Mouse (Mus musculus) heart, adult 10 weeks (tissue): Measurements from ENCODE around the gene Tmem86b. TPM values are rescaled to one million over a fixed set of nuclear protein-coding genes. Genes with fewer than 3 reads are reported as not detected.

ENCODE experiments used
- polyA plus RNA-seq: library from polyadenylated mRNA; stranded (reverse); fragments of 350-450 nt; fragmentation: Illumina TruSeq; extraction: RNeasy Lipid Tissue Mini Kit (QIAGEN cat#74804); gene quantifications from one replicate; pipeline ENCODE4 v1.2.3, GENCODE M21; 2014; ENCODE audit warnings: low read depth, low replicate concordance

The Tmem86b gene
- polyA plus RNA-seq, result 7.5 TPM

DNA sequence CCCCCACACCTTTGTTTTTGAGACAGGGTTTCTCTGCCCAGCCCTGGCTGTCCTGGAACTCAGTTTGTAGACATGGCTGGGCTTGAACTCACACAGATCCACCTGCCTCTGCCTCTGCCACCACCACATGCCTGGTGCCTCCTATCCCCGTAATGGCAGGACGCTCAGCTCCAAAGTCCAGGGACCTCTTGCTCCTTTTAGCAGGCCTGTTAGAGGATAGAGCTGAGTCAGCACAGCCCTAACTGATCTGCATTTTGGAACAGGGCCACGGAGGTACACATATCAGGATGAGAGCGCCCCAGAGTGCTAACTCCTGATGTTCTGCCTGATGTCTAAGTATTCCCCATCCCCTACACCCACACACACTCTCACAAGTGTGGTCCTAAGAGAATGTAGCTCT, at the start of gene Tmem86b:
Gene Tmem86b (minus strand): TSS at position 392 of the 400 bp plus-strand sequence.

GRCm38 (mm10) chr7:4658912-4659551, 27.8 kb upstream of the Tmem86b start, which contains the start of gene Ppp6r1:
Gene Ppp6r1 (minus strand): TSS chr7:4659019.

GRCm38 (mm10) chr7:4603873-4604272, 27.3 kb downstream of the Tmem86b start, which contains the start of gene Ptprh:
Gene Ptprh (minus strand): TSS chr7:4604041.

Other genes with a start within 250 kb of the Tmem86b start
- not detected for gene Gp6, start 233.7 kb downstream of the Tmem86b start, polyA plus RNA-seq
- gene Rdh13, start 185.8 kb downstream of the Tmem86b start, polyA plus RNA-seq, result 36.9 TPM
- 4.1 TPM for gene Eps8l1, start 170.7 kb downstream of the Tmem86b start, polyA plus RNA-seq
- gene Ppp1r12c, start 129.7 kb downstream of the Tmem86b start, polyA plus RNA-seq, result 103 TPM
- gene Tnnt1, start 115.0 kb downstream of the Tmem86b start, polyA plus RNA-seq, result 33.8 TPM
- gene Tnni3, start 107.2 kb downstream of the Tmem86b start, polyA plus RNA-seq, result 10,656 TPM
- gene Dnaaf3, start 99.0 kb downstream of the Tmem86b start, polyA plus RNA-seq, result 7.5 TPM
- 0.97 TPM for gene Syt5, start 83.9 kb downstream of the Tmem86b start, polyA plus RNA-seq
- gene Ptprh, start 27.4 kb downstream of the Tmem86b start, polyA plus RNA-seq, result not detected
- 64.9 TPM for gene Ppp6r1, start 27.6 kb upstream of the Tmem86b start, polyA plus RNA-seq
- gene Hspbp1, start 53.6 kb upstream of the Tmem86b start, polyA plus RNA-seq, result 37.1 TPM
- gene Brsk1, start 59.2 kb upstream of the Tmem86b start, polyA plus RNA-seq, result 2.1 TPM
- gene Tmem150b, start 93.8 kb upstream of the Tmem86b start, polyA plus RNA-seq, result not detected
- 22.8 TPM for gene Kmt5c, start 108.7 kb upstream of the Tmem86b start, polyA plus RNA-seq
- gene Cox6b2, start 121.7 kb upstream of the Tmem86b start, polyA plus RNA-seq, result 10.7 TPM
- not detected for gene Fam71e2, start 139.9 kb upstream of the Tmem86b start, polyA plus RNA-seq
- not detected for gene Il11, start 151.4 kb upstream of the Tmem86b start, polyA plus RNA-seq
- not detected for gene Tmem190, start 151.5 kb upstream of the Tmem86b start, polyA plus RNA-seq
- gene Tmem238, start 158.2 kb upstream of the Tmem86b start, polyA plus RNA-seq, result 6.3 TPM
- gene Rpl28, start 161.5 kb upstream of the Tmem86b start, polyA plus RNA-seq, result 392 TPM
- 101 TPM for gene Ube2s, start 181.2 kb upstream of the Tmem86b start, polyA plus RNA-seq
- gene Shisa7, start 213.3 kb upstream of the Tmem86b start, polyA plus RNA-seq, result not detected
- gene Isoc2b, start 238.8 kb upstream of the Tmem86b start, polyA plus RNA-seq, result 13.4 TPM
- gene Isoc2a, start 245.7 kb upstream of the Tmem86b start, polyA plus RNA-seq, result 45.8 TPM